Mouse (Mus musculus) megakaryocyte, embryonic 14.5 days (primary cell): Measurements from ENCODE around the gene Fgf18. TPM values are rescaled to one million over a fixed set of nuclear protein-coding genes. Genes with fewer than 3 reads are reported as not detected.

Experiments
- H3K27me3 ChIP-seq: replicated peaks from 2 replicates; pipeline ENCODE3; 2012; ENCODE audit warnings: inconsistent platforms
- H3K36me3 ChIP-seq: replicated peaks from 2 replicates; pipeline ENCODE3; 2012; ENCODE audit warnings: low read length, inconsistent platforms, mixed read lengths
- H3K4me1 ChIP-seq: 2 replicates; pipeline ENCODE4 v1.6.1; 2012; ENCODE audit warnings: inconsistent platforms
- H3K4me3 ChIP-seq: replicated peaks from 2 replicates; pipeline ENCODE3; 2012; ENCODE audit warnings: moderate library complexity, mild to moderate bottlenecking, inconsistent platforms
- H3K9me3 ChIP-seq: 2 replicates; pipeline ENCODE4 v1.6.1; 2012; ENCODE audit warnings: inconsistent platforms
- FLI1 ChIP-seq: IDR thresholded peaks from 2 replicates; pipeline ENCODE4 v1.6.1; 2012; ENCODE audit warnings: low read length, inconsistent platforms, mixed read lengths
- GATA1 ChIP-seq: IDR thresholded peaks from 3 replicates; pipeline ENCODE4 v1.6.1; 2012; ENCODE audit warnings: mixed read lengths, low read length, inconsistent platforms, borderline replicate concordance
- polyA plus RNA-seq: library from polyadenylated mRNA; stranded (reverse); fragments of >175 nt; gene quantifications from 2 replicates; pipeline ENCODE4 v1.2.3, GENCODE M21; 2012; ENCODE audit warnings: low replicate concordance; ENCODE audit not compliant: insufficient read depth

Gene Fgf18
- polyA plus RNA-seq, 1 experiment = not detected

GRCm38 (mm10) chr11:33151128-33151779, 4.1 kb upstream of the Fgf18 start:
- no peak overlapping the region for H3K4me3 ChIP-seq
- peaks cover 23% of the 10 kb centered on the region for H3K27me3 ChIP-seq
- H3K9me3 ChIP-seq = no peaks in the 10 kb centered on the region
- TF ChIP-seq GATA1 = no peak
- TF ChIP-seq FLI1 = no peak
- H3K4me1 ChIP-seq = peaks cover 24% of the 10 kb centered on the region
- peaks cover 70% of the 10 kb centered on the region for H3K36me3 ChIP-seq

- no peaks in the 10 kb centered on the region for H3K9me3 ChIP-seq
- H3K4me3 ChIP-seq = no peak overlapping the region
- H3K27me3 ChIP-seq = peaks cover 32% of the 10 kb centered on the region
- no peak for TF ChIP-seq GATA1
- TF ChIP-seq FLI1 = no peak
- H3K36me3 ChIP-seq = peaks cover 61% of the 10 kb centered on the region
- H3K4me1 ChIP-seq = peaks cover 24% of the 10 kb centered on the region
These were observed 3.2 kb upstream of the Fgf18 start for GRCm38 (mm10) chr11:33150364-33150763.

GRCm38 (mm10) chr11:33149453-33149852, 2.3 kb upstream of the Fgf18 start:
- Histone ChIP-seq H3K27me3 (peaks cover 41% of the 10 kb centered on the region), H3K9me3 (no peaks in the 10 kb centered on the region), H3K36me3 (peaks cover 52% of the 10 kb centered on the region), H3K4me1 (peaks cover 26% of the 10 kb centered on the region), H3K4me3 (no peak overlapping the region)
- TF ChIP-seq GATA1 (no peak), FLI1 (no peak)

DNA sequence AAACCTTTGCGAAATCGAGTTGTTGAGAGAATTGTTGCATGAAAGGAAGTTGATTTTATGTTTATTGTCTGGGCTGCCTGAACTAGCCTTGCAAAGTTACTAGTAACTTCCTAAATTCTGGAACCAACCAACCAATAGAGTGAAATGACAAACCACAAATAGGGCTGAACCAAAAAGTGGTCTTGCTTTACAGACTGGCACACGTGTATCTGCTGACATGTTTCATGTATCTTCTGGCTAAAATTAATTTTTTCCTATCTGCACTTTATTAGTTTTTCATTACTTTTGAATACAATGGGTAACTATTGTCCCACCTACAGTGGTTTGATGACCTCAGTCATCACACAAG, 1.9 kb upstream of the Fgf18 start:
- Histone ChIP-seq H3K4me1 (peaks cover 27% of the 10 kb centered on the region), H3K4me3 (no peak overlapping the region), H3K9me3 (no peaks in the 10 kb centered on the region), H3K27me3 (peaks cover 45% of the 10 kb centered on the region), H3K36me3 (peaks cover 48% of the 10 kb centered on the region)
- TF ChIP-seq FLI1 (no peak), GATA1 (no peak)

- Histone ChIP-seq H3K4me3 (peak overlapping the region; percentile 91), H3K36me3 (peaks cover 42% of the 10 kb centered on the region), H3K9me3 (no peaks in the 10 kb centered on the region)
These were observed 1.3 kb upstream of the Fgf18 start for GRCm38 (mm10) chr11:33148338-33149087.

DNA sequence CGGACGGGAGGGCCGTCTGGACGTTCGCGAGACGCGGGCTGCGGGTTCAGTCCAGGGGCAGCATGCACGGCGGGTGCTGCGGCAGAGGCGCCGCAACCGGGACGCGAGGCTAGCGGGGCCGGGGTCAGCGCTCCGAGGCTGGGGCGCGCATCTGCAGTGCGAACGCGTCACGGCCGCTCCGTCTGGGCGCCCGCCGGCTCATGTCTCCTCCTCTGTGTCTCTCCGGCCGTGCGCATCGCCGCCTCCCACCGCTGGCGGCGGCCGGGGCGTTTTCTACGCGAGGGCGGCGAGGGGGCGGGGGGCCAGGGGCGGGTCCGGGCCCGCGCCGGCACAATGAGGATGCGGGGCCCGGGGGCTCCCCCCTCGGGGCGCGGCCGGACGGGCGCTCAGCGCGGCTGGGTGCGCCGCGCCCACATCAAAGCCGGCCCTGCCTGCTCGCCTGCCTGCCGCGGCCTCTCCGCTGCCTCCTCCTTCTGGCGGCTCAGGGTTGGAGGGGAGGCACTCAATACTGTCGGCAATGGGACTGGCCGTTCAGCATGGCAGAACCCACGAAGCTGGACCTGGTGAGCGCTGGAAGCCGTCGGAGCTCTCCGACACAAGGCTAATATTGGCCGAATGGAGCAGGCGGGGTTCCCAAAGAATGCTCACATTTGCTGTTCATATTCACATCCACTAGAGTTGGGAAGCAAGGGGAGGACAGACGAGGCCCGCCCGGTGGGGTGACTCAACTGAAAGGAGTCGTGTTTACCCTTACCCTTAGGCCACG, 555 bp upstream of the Fgf18 start:
- Histone ChIP-seq H3K4me3 (peak overlapping the region; percentile 91), H3K36me3 (peaks cover 35% of the 10 kb centered on the region), H3K27me3 (peaks cover 58% of the 10 kb centered on the region), H3K4me1 (peaks cover 31% of the 10 kb centered on the region), H3K9me3 (no peaks in the 10 kb centered on the region)
- TF ChIP-seq GATA1 = no peak
- no peak for TF ChIP-seq FLI1

More at GRCm38 (mm10) chr11:33148338-33149087, 1.3 kb upstream of the Fgf18 start:
- Histone ChIP-seq H3K4me1 (peaks cover 31% of the 10 kb centered on the region), H3K27me3 (peaks cover 50% of the 10 kb centered on the region)
- no peak for TF ChIP-seq FLI1
- no peak for TF ChIP-seq GATA1

- H3K36me3 ChIP-seq = peaks cover 26% of the 10 kb centered on the region
- TF ChIP-seq GATA1 (no peak), FLI1 (no peak)
- H3K27me3 ChIP-seq = peaks cover 68% of the 10 kb centered on the region
- H3K4me3 ChIP-seq = peak overlapping the region; percentile 91
- H3K4me1 ChIP-seq = peaks cover 31% of the 10 kb centered on the region
- H3K9me3 ChIP-seq = no peaks in the 10 kb centered on the region
These were observed 509 bp downstream of the Fgf18 start for GRCm38 (mm10) chr11:33146651-33147131.

DNA sequence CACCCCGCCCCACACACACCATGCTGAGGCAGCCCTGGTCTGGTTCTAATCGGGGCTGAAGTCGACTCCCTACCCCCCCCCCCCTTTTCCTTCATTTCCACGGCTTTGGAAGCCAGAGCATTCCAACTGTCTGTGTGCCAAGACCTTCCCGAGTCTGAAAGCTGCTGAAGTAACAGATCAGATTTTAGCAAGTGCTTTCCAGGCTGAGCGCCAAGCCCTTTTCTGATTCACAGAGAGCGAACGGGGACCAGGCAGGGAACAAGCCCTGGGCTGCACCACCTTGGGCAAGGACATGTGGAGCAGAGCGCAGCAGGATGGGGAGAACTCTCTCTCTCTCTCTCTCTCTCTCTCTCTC, 1.1 kb downstream of the Fgf18 start:
- peaks cover 72% of the 10 kb centered on the region for H3K27me3 ChIP-seq
- no peaks in the 10 kb centered on the region for H3K9me3 ChIP-seq
- no peak overlapping the region for H3K4me3 ChIP-seq
- peaks cover 21% of the 10 kb centered on the region for H3K36me3 ChIP-seq
- peaks cover 31% of the 10 kb centered on the region for H3K4me1 ChIP-seq
- TF ChIP-seq GATA1 = no peak
- no peak for TF ChIP-seq FLI1

DNA sequence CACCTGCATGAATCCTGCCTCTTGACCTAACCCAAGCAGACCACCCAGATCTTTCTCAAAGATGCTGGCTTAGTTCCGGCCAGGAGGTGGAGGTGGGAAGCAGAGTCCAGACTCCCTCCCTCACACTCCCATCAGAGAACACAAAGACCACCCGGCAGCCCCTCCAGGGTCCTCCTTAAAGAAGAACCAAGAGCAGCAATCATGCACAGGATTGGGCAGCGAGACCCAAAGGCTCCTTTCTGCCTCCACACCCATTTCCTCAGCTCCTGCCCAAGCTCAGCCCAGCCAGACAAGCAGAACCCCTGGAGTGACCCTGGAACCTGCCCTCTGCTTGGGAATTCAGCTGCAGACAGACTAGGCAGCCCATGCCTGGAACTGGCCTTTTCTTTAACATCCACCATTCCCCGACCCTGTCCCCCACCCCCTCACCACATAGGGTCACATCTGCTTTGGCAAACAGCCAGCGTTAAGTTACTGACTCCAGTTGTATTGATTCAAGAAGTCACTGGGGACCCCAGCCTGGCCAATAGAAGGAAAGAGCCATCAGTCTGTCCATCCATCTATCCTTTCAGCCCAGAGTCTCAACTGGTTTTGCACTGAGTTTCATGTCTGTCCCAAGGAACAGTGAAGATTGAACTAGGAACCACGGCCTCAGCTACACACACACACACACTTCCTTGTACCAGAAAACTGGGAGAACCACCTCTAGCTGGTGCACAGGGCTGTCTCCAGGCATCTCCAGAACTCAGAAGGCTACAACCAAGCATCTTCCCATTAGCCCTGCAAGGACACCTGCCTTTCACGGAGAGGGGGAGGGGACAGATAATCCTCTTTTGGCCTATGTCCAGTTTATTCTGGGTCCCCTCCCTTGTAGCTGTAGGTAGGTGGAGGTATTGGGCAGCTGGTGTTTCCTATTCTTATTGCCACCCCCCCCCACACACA, 1.7 kb downstream of the Fgf18 start:
- TF ChIP-seq FLI1 (no peak), GATA1 (no peak)
- H3K4me1 ChIP-seq = peaks cover 31% of the 10 kb centered on the region
- peaks cover 14% of the 10 kb centered on the region for H3K36me3 ChIP-seq
- no peaks in the 10 kb centered on the region for H3K9me3 ChIP-seq
- peaks cover 79% of the 10 kb centered on the region for H3K27me3 ChIP-seq
- H3K4me3 ChIP-seq = no peak overlapping the region

- peaks cover 95% of the 10 kb centered on the region for H3K27me3 ChIP-seq
- TF ChIP-seq FLI1 = no peak
- TF ChIP-seq GATA1 = no peak
- H3K9me3 ChIP-seq = no peaks in the 10 kb centered on the region
- peaks cover 31% of the 10 kb centered on the region for H3K4me1 ChIP-seq
- H3K4me3 ChIP-seq = no peak overlapping the region
- no peaks in the 10 kb centered on the region for H3K36me3 ChIP-seq
These were observed 3.3 kb downstream of the Fgf18 start for GRCm38 (mm10) chr11:33143906-33144305.
